Mouse (Mus musculus): Measurements from ENCODE around the gene Esyt2. TPM values are rescaled to one million over a fixed set of nuclear protein-coding genes. Genes with fewer than 3 reads are reported as not detected.

Esyt2 gene
- polyA plus RNA-seq, 1 experiment from 2014 or later = 15.7 TPM

DNA sequence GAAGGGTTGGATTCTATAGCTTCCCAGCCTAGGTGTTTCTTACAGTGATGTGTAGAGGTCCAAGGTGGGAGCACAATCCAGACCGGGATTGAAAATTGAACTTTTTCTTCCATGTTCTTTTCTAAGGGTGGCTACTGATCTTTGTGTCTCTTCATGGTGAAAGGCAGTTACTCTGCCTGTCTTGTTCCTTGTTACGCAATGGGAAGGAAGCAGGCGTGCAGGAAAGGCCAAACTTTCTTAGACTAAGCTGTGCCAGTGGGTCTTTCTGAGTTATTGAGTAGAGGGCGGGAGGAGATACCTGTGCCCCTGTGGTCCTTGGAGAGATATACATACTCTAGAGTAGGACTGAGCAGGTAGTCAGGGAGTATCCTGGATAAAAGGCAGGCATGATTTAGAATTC, 133.9 kb downstream of the Esyt2 start:
- H3K27me3 ChIP-seq (ENCODE audit: control insufficient read depth, insufficient read depth, low read length) = no peaks in the 10 kb centered on the region
- no peaks in the 10 kb centered on the region for H3K9me3 ChIP-seq (replicated peaks; ENCODE audit: control insufficient read depth, low read length)
- no peak for ATAC-seq (replicated peaks; ENCODE audit: insufficient number of reproducible peaks, low FRiP score, low TSS enrichment)
- no peak overlapping the region for H3K27ac ChIP-seq (ENCODE audit: low read depth, low read length)
- H3K36me3 ChIP-seq (ENCODE audit: control insufficient read depth, insufficient read depth, low read length) = peaks cover 5% of the 10 kb centered on the region; the same call in 1 of the 2 replicates
- H3K4me2 ChIP-seq = no peak overlapping the region
- no peak overlapping the region for H3K9ac ChIP-seq (ENCODE audit: low read depth, low read length)
- 92% methylated on average over 4 of the region's 4 CpGs for whole genome bisulfite sequencing (ENCODE audit: insufficient replicate concordance)
- no peak overlapping the region for H3K4me3 ChIP-seq (ENCODE audit: low read depth, low read length)
- H3K4me1 ChIP-seq (ENCODE audit: control insufficient read depth, insufficient read depth, low read length) = no peaks in the 10 kb centered on the region

DNA sequence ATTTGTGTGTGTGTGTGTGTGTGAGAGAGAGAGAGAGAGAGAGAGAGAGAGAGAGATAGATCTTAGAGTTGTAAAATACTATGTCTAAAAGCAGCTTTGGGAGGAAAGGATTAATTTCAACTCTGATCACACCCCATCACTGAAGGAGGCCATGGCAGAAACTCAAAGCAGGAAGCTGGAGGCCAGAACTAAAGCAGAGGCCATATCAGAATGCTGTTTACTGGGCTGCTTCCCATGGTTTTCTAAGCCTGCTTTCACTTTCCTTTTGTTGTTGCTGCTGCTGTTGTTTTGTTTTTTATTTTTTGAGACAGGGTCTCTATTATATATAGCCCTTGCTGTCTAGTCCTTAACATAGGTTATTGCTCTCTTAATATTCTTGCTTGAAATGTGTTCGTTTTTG, 135.5 kb downstream of the Esyt2 start:
- WGBS (ENCODE audit: insufficient replicate concordance) = 81% methylated on average over 1 of the region's 1 CpGs
- Histone ChIP-seq H3K27me3 (ENCODE audit: control insufficient read depth, insufficient read depth, low read length) (no peaks in the 10 kb centered on the region), H3K4me2 (no peak overlapping the region), H3K9me3 (replicated peaks; ENCODE audit: control insufficient read depth, low read length) (no peaks in the 10 kb centered on the region), H3K4me1 (ENCODE audit: control insufficient read depth, insufficient read depth, low read length) (no peaks in the 10 kb centered on the region), H3K9ac (ENCODE audit: low read depth, low read length) (no peak overlapping the region), H3K4me3 (ENCODE audit: low read depth, low read length) (no peak overlapping the region), H3K27ac (ENCODE audit: low read depth, low read length) (no peak overlapping the region), H3K36me3 (ENCODE audit: control insufficient read depth, insufficient read depth, low read length) (peaks cover 5% of the 10 kb centered on the region; the same call in 1 of the 2 replicates)
- no peak for ATAC-seq (replicated peaks; ENCODE audit: insufficient number of reproducible peaks, low FRiP score, low TSS enrichment)

DNA sequence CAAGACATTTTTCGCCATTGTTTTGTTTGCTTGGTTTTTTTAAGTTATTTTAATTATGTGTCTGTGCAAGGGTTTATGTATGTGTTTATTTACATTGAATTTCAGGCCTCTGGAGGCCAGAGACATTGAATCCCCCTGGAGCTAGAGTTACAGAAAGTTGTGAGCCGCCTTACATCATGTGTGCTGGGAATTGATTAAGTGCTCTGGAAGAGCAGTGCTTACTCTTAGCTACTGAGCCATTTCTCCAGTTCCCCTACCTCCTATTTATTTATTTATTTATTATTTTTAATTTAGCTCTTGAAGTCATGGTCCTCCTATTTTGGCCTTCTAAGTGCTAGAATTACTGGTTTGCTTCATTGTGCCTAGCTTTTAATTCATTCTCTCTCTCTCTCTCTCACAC, 140.7 kb downstream of the Esyt2 start:
- no peak for ATAC-seq (replicated peaks; ENCODE audit: insufficient number of reproducible peaks, low FRiP score, low TSS enrichment)
- Histone ChIP-seq H3K9ac (ENCODE audit: low read depth, low read length) (no peak overlapping the region), H3K4me1 (ENCODE audit: control insufficient read depth, insufficient read depth, low read length) (no peaks in the 10 kb centered on the region), H3K4me2 (no peak overlapping the region), H3K27ac (ENCODE audit: low read depth, low read length) (no peak overlapping the region), H3K9me3 (replicated peaks; ENCODE audit: control insufficient read depth, low read length) (no peaks in the 10 kb centered on the region), H3K36me3 (ENCODE audit: control insufficient read depth, insufficient read depth, low read length) (peaks cover 13% of the 10 kb centered on the region; the same call in 1 of the 2 replicates), H3K4me3 (ENCODE audit: low read depth, low read length) (no peak overlapping the region), H3K27me3 (ENCODE audit: control insufficient read depth, insufficient read depth, low read length) (no peaks in the 10 kb centered on the region)
- WGBS (ENCODE audit: insufficient replicate concordance) = 80% methylated on average over 2 of the region's 2 CpGs

DNA sequence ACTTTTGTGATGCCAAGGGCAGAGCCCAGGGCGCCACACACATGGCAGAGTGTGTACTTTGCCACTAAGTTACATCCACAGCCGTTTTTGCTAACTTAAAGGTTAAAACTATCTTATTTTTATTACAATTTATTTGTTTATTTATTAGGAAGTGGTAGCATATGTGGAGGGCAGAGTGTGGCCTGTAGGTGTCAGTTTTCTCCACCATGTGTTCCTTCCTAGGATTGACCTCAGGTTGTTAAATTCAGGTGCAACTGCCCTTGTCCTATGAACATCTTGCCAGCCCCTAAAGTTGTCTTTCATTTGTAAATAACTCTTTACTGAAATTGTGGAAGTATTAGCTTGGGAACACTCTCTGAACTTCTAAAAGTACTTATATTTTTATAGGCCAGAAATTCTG, 144.4 kb downstream of the Esyt2 start:
- Histone ChIP-seq H3K36me3 (ENCODE audit: control insufficient read depth, insufficient read depth, low read length) (peaks cover 16% of the 10 kb centered on the region), H3K9ac (ENCODE audit: low read depth, low read length) (no peak overlapping the region), H3K9me3 (replicated peaks; ENCODE audit: control insufficient read depth, low read length) (no peaks in the 10 kb centered on the region), H3K4me2 (no peak overlapping the region), H3K27ac (ENCODE audit: low read depth, low read length) (no peak overlapping the region), H3K4me3 (ENCODE audit: low read depth, low read length) (no peak overlapping the region), H3K4me1 (ENCODE audit: control insufficient read depth, insufficient read depth, low read length) (no peaks in the 10 kb centered on the region), H3K27me3 (ENCODE audit: control insufficient read depth, insufficient read depth, low read length) (no peaks in the 10 kb centered on the region)
- no peak for ATAC-seq (replicated peaks; ENCODE audit: insufficient number of reproducible peaks, low FRiP score, low TSS enrichment)
- 84% methylated on average over 2 of the region's 2 CpGs for WGBS (ENCODE audit: insufficient replicate concordance)

DNA sequence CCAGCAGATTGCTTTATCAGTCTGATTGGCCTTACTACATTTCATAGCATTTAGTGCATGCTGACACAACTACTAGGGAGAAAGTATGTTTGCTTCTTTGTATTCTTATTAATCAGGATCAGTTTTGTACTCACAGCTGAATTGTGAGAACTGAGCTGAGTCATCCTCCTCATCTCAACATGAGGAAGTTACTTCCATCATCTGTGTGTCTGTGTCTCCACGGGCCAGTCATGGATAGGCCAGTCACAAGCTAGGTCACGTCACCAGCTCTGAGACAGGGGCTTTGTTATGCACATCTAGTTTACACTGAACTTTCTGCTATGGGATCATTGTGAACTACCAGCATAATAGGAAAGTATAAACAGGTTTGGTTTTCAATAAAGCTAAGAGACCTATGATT, 152.7 kb downstream of the Esyt2 start:
- no peak overlapping the region for H3K4me3 ChIP-seq (ENCODE audit: low read depth, low read length)
- H3K27ac ChIP-seq (ENCODE audit: low read depth, low read length) = no peak overlapping the region
- H3K27me3 ChIP-seq (ENCODE audit: control insufficient read depth, insufficient read depth, low read length) = no peaks in the 10 kb centered on the region
- ATAC-seq (replicated peaks; ENCODE audit: insufficient number of reproducible peaks, low FRiP score, low TSS enrichment) = no peak
- peaks cover 11% of the 10 kb centered on the region for H3K36me3 ChIP-seq (ENCODE audit: control insufficient read depth, insufficient read depth, low read length)
- H3K4me2 ChIP-seq = no peak overlapping the region
- no peaks in the 10 kb centered on the region for H3K4me1 ChIP-seq (ENCODE audit: control insufficient read depth, insufficient read depth, low read length)
- 86% methylated on average over 2 of the region's 2 CpGs for WGBS (ENCODE audit: insufficient replicate concordance)
- no peak overlapping the region for H3K9ac ChIP-seq (ENCODE audit: low read depth, low read length)
- no peaks in the 10 kb centered on the region for H3K9me3 ChIP-seq (replicated peaks; ENCODE audit: control insufficient read depth, low read length)

DNA sequence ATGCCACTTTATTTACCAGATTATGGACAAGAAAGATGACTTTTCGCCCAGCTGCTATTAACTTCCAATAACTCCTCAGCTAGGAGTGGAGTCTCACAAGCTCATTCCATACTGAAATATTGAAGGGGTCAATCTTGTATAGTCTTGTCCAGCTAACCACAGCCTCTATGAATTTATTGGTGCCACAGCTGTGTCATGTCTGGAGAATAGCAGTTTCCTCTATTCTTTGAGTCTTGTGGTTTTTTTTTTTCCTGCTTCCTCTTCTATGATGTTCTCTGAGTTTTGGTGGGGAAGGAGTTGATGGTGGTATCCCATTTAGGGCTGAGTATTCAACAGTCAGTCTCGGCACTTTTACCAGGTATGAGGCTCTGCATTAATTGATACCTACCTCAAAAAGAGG, 154.2 kb downstream of the Esyt2 start:
- no peaks in the 10 kb centered on the region for H3K27me3 ChIP-seq (ENCODE audit: control insufficient read depth, insufficient read depth, low read length)
- H3K4me1 ChIP-seq (ENCODE audit: control insufficient read depth, insufficient read depth, low read length) = peaks cover 2% of the 10 kb centered on the region; the same call in 1 of the 2 replicates
- no peak overlapping the region for H3K9ac ChIP-seq (ENCODE audit: low read depth, low read length)
- peaks cover 16% of the 10 kb centered on the region for H3K36me3 ChIP-seq (ENCODE audit: control insufficient read depth, insufficient read depth, low read length)
- H3K4me3 ChIP-seq (ENCODE audit: low read depth, low read length) = no peak overlapping the region
- no peak overlapping the region for H3K4me2 ChIP-seq
- 77% methylated on average over 2 of the region's 2 CpGs for WGBS (ENCODE audit: insufficient replicate concordance)
- no peak for ATAC-seq (replicated peaks; ENCODE audit: insufficient number of reproducible peaks, low FRiP score, low TSS enrichment)
- H3K27ac ChIP-seq (ENCODE audit: low read depth, low read length) = no peak overlapping the region
- no peaks in the 10 kb centered on the region for H3K9me3 ChIP-seq (replicated peaks; ENCODE audit: control insufficient read depth, low read length)

DNA sequence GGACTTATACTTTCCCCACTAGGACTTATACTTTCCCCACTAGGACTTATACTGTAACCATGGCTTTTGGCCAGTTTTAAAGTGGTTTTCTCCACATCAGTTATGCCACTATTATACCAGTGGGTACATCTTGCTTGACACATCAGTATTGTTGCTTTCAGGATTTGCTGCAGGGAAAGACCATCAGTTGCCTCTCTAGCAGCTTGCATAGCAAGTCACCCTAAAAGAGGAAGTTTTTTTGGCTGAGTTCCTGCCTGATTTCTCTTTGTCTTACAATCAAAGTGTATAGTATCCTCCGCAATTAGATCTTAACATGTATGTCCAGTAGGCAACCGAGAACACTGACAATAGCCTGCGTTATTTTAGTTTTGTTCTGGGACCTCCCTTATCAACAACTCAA, 155.1 kb downstream of the Esyt2 start:
- Histone ChIP-seq H3K36me3 (ENCODE audit: control insufficient read depth, insufficient read depth, low read length) (peaks cover 14% of the 10 kb centered on the region), H3K27ac (ENCODE audit: low read depth, low read length) (no peak overlapping the region)
- 88% methylated on average over 3 of the region's 3 CpGs for WGBS (ENCODE audit: insufficient replicate concordance)

DNA sequence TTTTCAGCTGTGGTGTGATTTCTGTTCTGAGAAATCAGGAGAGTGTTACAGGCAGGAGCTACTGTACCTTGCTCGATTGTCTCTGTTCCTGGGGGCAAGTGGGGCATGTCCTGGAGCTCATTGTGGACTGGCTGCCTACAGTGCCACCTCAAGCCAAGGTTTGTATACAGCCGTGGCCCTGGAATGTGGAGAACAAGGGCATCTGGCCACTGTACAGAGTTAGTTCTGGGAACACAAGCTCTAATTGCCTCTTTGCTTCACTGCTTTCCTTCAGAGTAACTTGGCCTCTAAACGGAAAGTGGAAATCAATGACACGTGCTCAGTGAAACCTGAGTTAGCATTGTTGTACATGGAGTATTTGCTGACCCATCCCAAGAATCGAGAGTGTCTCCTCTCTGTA, 157.6 kb downstream of the Esyt2 start:
- no peak overlapping the region for H3K27ac ChIP-seq (ENCODE audit: low read depth, low read length)
- H3K4me2 ChIP-seq = no peak overlapping the region
- H3K4me3 ChIP-seq (ENCODE audit: low read depth, low read length) = no peak overlapping the region
- no peak overlapping the region for H3K9ac ChIP-seq (ENCODE audit: low read depth, low read length)
- no peaks in the 10 kb centered on the region for H3K9me3 ChIP-seq (replicated peaks; ENCODE audit: control insufficient read depth, low read length)
- H3K4me1 ChIP-seq (ENCODE audit: control insufficient read depth, insufficient read depth, low read length) = peaks cover 2% of the 10 kb centered on the region; the same call in 1 of the 2 replicates
- 90% methylated on average over 5 of the region's 5 CpGs for WGBS (ENCODE audit: insufficient replicate concordance)
- ATAC-seq (replicated peaks; ENCODE audit: insufficient number of reproducible peaks, low FRiP score, low TSS enrichment) = no peak
- H3K36me3 ChIP-seq (ENCODE audit: control insufficient read depth, insufficient read depth, low read length) = peaks cover 14% of the 10 kb centered on the region
- H3K27me3 ChIP-seq (ENCODE audit: control insufficient read depth, insufficient read depth, low read length) = no peaks in the 10 kb centered on the region

More for the DNA sequence above, 155.1 kb downstream of the Esyt2 start:
- no peak overlapping the region for H3K4me3 ChIP-seq (ENCODE audit: low read depth, low read length)
- H3K4me2 ChIP-seq = no peak overlapping the region
- no peak overlapping the region for H3K9ac ChIP-seq (ENCODE audit: low read depth, low read length)
- ATAC-seq (replicated peaks; ENCODE audit: insufficient number of reproducible peaks, low FRiP score, low TSS enrichment) = no peak
- no peaks in the 10 kb centered on the region for H3K27me3 ChIP-seq (ENCODE audit: control insufficient read depth, insufficient read depth, low read length)
- peaks cover 2% of the 10 kb centered on the region; the same call in 1 of the 2 replicates for H3K4me1 ChIP-seq (ENCODE audit: control insufficient read depth, insufficient read depth, low read length)
- no peaks in the 10 kb centered on the region for H3K9me3 ChIP-seq (replicated peaks; ENCODE audit: control insufficient read depth, low read length)

Measured in heart, embryonic 11.5 days (tissue).